Mouse (Mus musculus) heart, postnatal 0 days (tissue): ENCODE measurements around the gene Smpd4. TPM values are rescaled to one million over a fixed set of nuclear protein-coding genes. Genes with fewer than 3 reads are reported as not detected.

Experiments used
- ATAC-seq: fragments of 200-750 bp; cut with Nextera tagmentation; 2 replicates; pipeline ENCODE4 v1.8.0; 2017; ENCODE audit warnings: low read depth, moderate number of reproducible peaks, moderate library complexity; ENCODE audit not compliant: insufficient read depth
- DNase-seq: peaks from one replicate; pipeline ENCODE4 v3.0.0-alpha.2; 2016; ENCODE audit warnings: low spot score
- H3K27ac ChIP-seq: fragments of 300-500 bp; sonication (generic); 2 replicates; pipeline ENCODE4 v1.5.1; 2014; ENCODE audit warnings: low read depth, mild to moderate bottlenecking
- H3K27me3 ChIP-seq: fragments of 300-500 bp; sonication (generic); 2 replicates; pipeline ENCODE4 v1.6.1; 2014; ENCODE audit warnings: low read length, mixed read lengths; ENCODE audit not compliant: control insufficient read depth, insufficient read depth
- H3K36me3 ChIP-seq: fragments of 300-500 bp; sonication (generic); replicated peaks from 2 replicates; pipeline ENCODE4 v1.6.1; 2014; ENCODE audit warnings: low read length, mixed read lengths; ENCODE audit not compliant: control insufficient read depth, insufficient read depth
- H3K4me1 ChIP-seq: fragments of 300-500 bp; sonication (generic); 2 replicates; pipeline ENCODE4 v1.6.1; 2014; ENCODE audit warnings: antibody characterized with exemption; ENCODE audit not compliant: control insufficient read depth, insufficient read depth
- H3K4me2 ChIP-seq: fragments of 300-500 bp; sonication (generic); 2 replicates; pipeline ENCODE4 v1.6.1; 2014; ENCODE audit warnings: low read depth, mild to moderate bottlenecking, low read length, moderate library complexity
- H3K4me3 ChIP-seq: fragments of 300-500 bp; sonication (generic); 2 replicates; pipeline ENCODE4 v1.5.1; 2014; ENCODE audit warnings: low read depth, low read length
- H3K9ac ChIP-seq: fragments of 300-500 bp; sonication (generic); replicated peaks from 2 replicates; pipeline ENCODE4 v1.6.1; 2014; ENCODE audit warnings: low read depth, low read length, mixed read lengths
- H3K9me3 ChIP-seq: fragments of 300-500 bp; sonication (generic); replicated peaks from 2 replicates; pipeline ENCODE4 v1.6.1; 2016; ENCODE audit warnings: low read length; ENCODE audit not compliant: control insufficient read depth
- CTCF ChIP-seq: IDR thresholded peaks from 2 replicates; pipeline ENCODE4 v1.5.1; 2016; ENCODE audit warnings: antibody characterized with exemption, control low read depth, low read depth
- EP300 ChIP-seq: IDR thresholded peaks from 2 replicates; pipeline ENCODE4 v1.6.1; 2016; ENCODE audit warnings: antibody characterized with exemption, low read depth
- WGBS: fragments of 180-500 bp; shearing (Covaris S2); extraction: QIAGEN DNeasy Blood & Tissue Kit; methylation state at CpG from one replicate; pipeline ENCODE4 v1.1.7; 2014; 5-methylcytosine and 5-hydroxymethylcytosine counted together
- polyA plus RNA-seq: library from polyadenylated mRNA; unstranded; fragments of >200 nt; fragmentation: Nextera tagmentation; extraction: Ambion mirVana; gene quantifications from 2 replicates; pipeline ENCODE4 v1.2.1, GENCODE M21; 2015
- total RNA-seq: library from RNA; depleted of rRNA; stranded (reverse); fragments of >200 nt; gene quantifications from 2 replicates; pipeline ENCODE4 v1.2.3, GENCODE M21; 2014; ENCODE audit warnings: low replicate concordance

The Smpd4 gene
- total and polyA plus RNA-seq, 2 experiments from 2014 or later: 10.1 to 18.2 TPM

- H3K36me3 ChIP-seq: peaks cover 47% of the 10 kb centered on the region
- H3K27me3 ChIP-seq: no peaks in the 10 kb centered on the region
- no peaks in the 10 kb centered on the region for H3K9me3 ChIP-seq
- TF ChIP-seq EP300 (no peak), CTCF (no peak)
- DNase-seq: no peak
- no peak overlapping the region for H3K4me3 ChIP-seq
- no peak overlapping the region for H3K9ac ChIP-seq
- ATAC-seq: no peak
- H3K27ac ChIP-seq: no peak overlapping the region
- 94% methylated on average over 2 of the region's 2 CpGs for WGBS
- peaks cover 8% of the 10 kb centered on the region; the same call in 1 of the 2 replicates for H3K4me1 ChIP-seq
- H3K4me2 ChIP-seq: no peak overlapping the region
Measured at GRCm38 (mm10) chr16:17632580-17632979, 13.4 kb downstream of the Smpd4 start.

GRCm38 (mm10) chr16:17633481-17634181 is 14.5 kb downstream of the Smpd4 start:
- Histone ChIP-seq H3K9me3 (no peaks in the 10 kb centered on the region), H3K4me3 (no peak overlapping the region), H3K9ac (no peak overlapping the region), H3K27me3 (no peaks in the 10 kb centered on the region), H3K36me3 (peaks cover 45% of the 10 kb centered on the region), H3K4me2 (no peak overlapping the region), H3K27ac (no peak overlapping the region), H3K4me1 (peaks cover 8% of the 10 kb centered on the region; the same call in 1 of the 2 replicates)
- ATAC-seq (no peak), DNase-seq (no peak)
- 70% methylated on average over 8 of the region's 8 CpGs for WGBS
- no peak for TF ChIP-seq EP300
- peak; percentile 21 for TF ChIP-seq CTCF

- H3K4me2 ChIP-seq: no peak overlapping the region
- peaks cover 8% of the 10 kb centered on the region; the same call in 1 of the 2 replicates for H3K4me1 ChIP-seq
- H3K4me3 ChIP-seq: no peak overlapping the region
- H3K27ac ChIP-seq: no peak overlapping the region
- no peak for TF ChIP-seq CTCF
- TF ChIP-seq EP300: no peak
- no peak for ATAC-seq
- no peaks in the 10 kb centered on the region for H3K27me3 ChIP-seq
- WGBS: 51% methylated on average over 2 of the region's 2 CpGs
- H3K9me3 ChIP-seq: no peaks in the 10 kb centered on the region
- DNase-seq: no peak
- peaks cover 48% of the 10 kb centered on the region for H3K36me3 ChIP-seq
- no peak overlapping the region for H3K9ac ChIP-seq
Measured at GRCm38 (mm10) chr16:17636904-17637303, 17.8 kb downstream of the Smpd4 start.

GRCm38 (mm10) chr16:17637610-17638009 is 18.5 kb downstream of the Smpd4 start:
- H3K27me3 ChIP-seq: no peaks in the 10 kb centered on the region
- 76% methylated on average over 2 of the region's 2 CpGs for WGBS
- no peak for ATAC-seq
- peaks cover 8% of the 10 kb centered on the region; the same call in 1 of the 2 replicates for H3K4me1 ChIP-seq
- H3K4me3 ChIP-seq: no peak overlapping the region
- H3K36me3 ChIP-seq: peaks cover 49% of the 10 kb centered on the region
- H3K9me3 ChIP-seq: no peaks in the 10 kb centered on the region
- no peak for DNase-seq
- H3K27ac ChIP-seq: no peak overlapping the region
- H3K4me2 ChIP-seq: no peak overlapping the region
- H3K9ac ChIP-seq: no peak overlapping the region
- no peak for TF ChIP-seq EP300
- TF ChIP-seq CTCF: peak; percentile 25; the same call in 1 of the 2 replicates

- Histone ChIP-seq H3K4me1 (peaks cover 8% of the 10 kb centered on the region; the same call in 1 of the 2 replicates), H3K36me3 (peaks cover 55% of the 10 kb centered on the region), H3K4me2 (no peak overlapping the region), H3K27me3 (no peaks in the 10 kb centered on the region), H3K9me3 (no peaks in the 10 kb centered on the region), H3K4me3 (no peak overlapping the region), H3K27ac (no peak overlapping the region), H3K9ac (no peak overlapping the region)
- WGBS: 77% methylated on average over 9 of the region's 9 CpGs
- no peak for DNase-seq
- no peak for TF ChIP-seq EP300
- no peak for TF ChIP-seq CTCF
- ATAC-seq: no peak
Measured at GRCm38 (mm10) chr16:17638036-17638628, 19.0 kb downstream of the Smpd4 start.
